Mouse (Mus musculus) megakaryocyte-erythroid progenitor cell, adult 5-6 weeks (primary cell): ENCODE results near the gene Mapt. TPM values are rescaled to one million over a fixed set of nuclear protein-coding genes. Genes with fewer than 3 reads are reported as not detected.
A peak's percentile ranks its signal among the peaks of the same experiment; 100 is the strongest.

ENCODE experiments used
- ATAC-seq: replicated peaks from 2 replicates; pipeline ENCODE4 v1.8.0; 2016; ENCODE audit warnings: mild to moderate bottlenecking, inconsistent platforms; ENCODE audit not compliant: severe bottlenecking, poor library complexity, low FRiP score, low TSS enrichment
- total RNA-seq, 2 experiments: library from RNA; stranded (forward) in 1 of 2; stranded (reverse) in 1 of 2; fragments of 200-1000, 215-1000 nt in 1 of 2; fragments of >200 nt in 1 of 2; fragmentation: Nextera tagmentation in 1 of 2; gene quantifications; 2 replicates each; pipeline ENCODE4 v1.2.3; 2014 to 2017

The Mapt gene
- total RNA-seq, 2 experiments from 2014 or later: 0.23 to 3.4 TPM

- no peak for ATAC-seq
Measured at GRCm38 (mm10) chr11:104334946-104335345, 103.8 kb downstream of the Mapt start.

- no peak for ATAC-seq
Measured at GRCm38 (mm10) chr11:104346931-104347330, 115.7 kb downstream of the Mapt start.

DNA sequence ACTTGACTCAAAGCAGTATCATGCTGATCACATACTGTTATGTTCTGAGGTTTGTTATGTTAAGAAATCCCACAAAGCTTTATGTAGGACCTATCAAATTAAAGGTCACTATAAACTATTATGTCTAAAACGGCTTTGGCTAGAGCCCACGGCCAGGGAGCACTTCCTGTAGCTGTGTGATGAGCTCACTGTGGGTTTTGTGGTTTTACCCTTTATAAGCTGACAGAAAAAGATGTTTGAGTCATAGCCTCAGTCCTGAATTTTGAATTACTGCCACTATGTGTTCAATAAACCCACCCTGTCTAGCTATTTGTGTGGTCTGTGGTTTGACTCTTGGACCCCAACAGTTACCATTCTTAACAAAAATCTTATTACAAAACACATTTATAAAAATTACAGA is 130.6 kb downstream of the Mapt start:
- ATAC-seq: peak; percentile 68

GRCm38 (mm10) chr11:104362704-104363103 is 131.5 kb downstream of the Mapt start:
- no peak for ATAC-seq

DNA sequence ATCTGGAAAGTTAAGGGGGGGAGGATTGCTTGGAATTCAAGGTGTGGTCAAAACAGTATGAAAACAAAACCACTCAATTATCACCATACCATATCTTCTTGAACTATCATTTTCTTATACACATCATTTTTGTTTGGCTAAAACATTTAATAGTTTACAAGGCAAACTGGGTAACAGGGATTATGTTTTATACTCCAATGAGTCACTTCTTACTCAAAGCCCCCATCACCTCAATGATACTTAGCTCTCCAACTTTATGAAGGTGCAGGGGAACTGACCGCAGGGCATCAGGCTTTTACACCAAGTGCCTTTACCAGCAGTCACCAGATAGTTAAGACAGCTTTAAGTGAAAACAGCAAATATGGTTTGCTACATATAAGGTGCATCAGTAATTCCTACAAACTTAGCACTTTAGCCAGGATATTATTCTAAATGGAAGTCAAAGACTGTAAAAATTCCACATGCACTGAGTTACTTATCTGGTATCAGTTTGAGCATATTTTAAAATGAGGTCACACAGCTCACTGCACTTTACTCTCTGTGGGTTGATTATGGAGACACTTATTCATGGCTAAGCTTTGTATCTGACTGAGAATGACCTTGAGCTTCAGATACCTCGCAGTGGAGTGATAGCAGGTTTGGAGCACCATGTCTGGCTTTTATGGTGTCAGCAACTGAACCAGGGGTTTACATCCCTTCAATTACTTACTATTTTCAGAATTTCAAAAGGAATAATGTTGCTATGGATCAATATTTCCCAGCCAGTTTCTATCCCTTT is 132.8 kb downstream of the Mapt start:
- ATAC-seq: peak; percentile 69

GRCm38 (mm10) chr11:104367486-104368190 is 136.4 kb downstream of the Mapt start:
- ATAC-seq: no peak

GRCm38 (mm10) chr11:104376291-104376690 is 145.1 kb downstream of the Mapt start:
- no peak for ATAC-seq

- peak; percentile 81 for ATAC-seq
Measured at GRCm38 (mm10) chr11:104379635-104380034, 148.4 kb downstream of the Mapt start.

Other genes starting within 250 kb of the Mapt start
- not detected in 2 replicates for gene Crhr1, start 98.5 kb upstream of the Mapt start, total RNA-seq (2014; fragmentation: Nextera tagmentation)
- gene Crhr1, start 98.5 kb upstream of the Mapt start, total RNA-seq (2017): not detected in 2 replicates
- not detected in 2 replicates for gene Sppl2c, start 45.1 kb upstream of the Mapt start, total RNA-seq (2014; fragmentation: Nextera tagmentation)
- gene Sppl2c, start 45.1 kb upstream of the Mapt start, total RNA-seq (2017): not detected in 2 replicates
- gene Kansl1, start 237.5 kb downstream of the Mapt start, total RNA-seq (2014; fragmentation: Nextera tagmentation): 46.2 and 51.1 TPM in 2 replicates
- 22.2 and 26.8 TPM in 2 replicates for gene Kansl1, start 237.5 kb downstream of the Mapt start, total RNA-seq (2017)